Mouse (Mus musculus) embryo, embryonic 11.5 days (tissue): ENCODE data around the gene Trpc4.

ENCODE experiments used
- DNase-seq: peaks from one replicate; pipeline ENCODE4 v3.0.0-alpha.2; 2012; ENCODE audit warnings: low read depth, low spot score

Trpc4 gene

GRCm38 (mm10) chr3:54155639-54156315 is at the start of gene Trpc4:
Gene Trpc4 (plus strand): TSS chr3:54156035.
- DNase-seq: no peak

GRCm38 (mm10) chr3:54111489-54111888 is 44.3 kb upstream of the Trpc4 start:
- DNase-seq: no peak

- no peak for DNase-seq
Observed at GRCm38 (mm10) chr3:54135376-54135775, 20.5 kb upstream of the Trpc4 start.

GRCm38 (mm10) chr3:54141376-54141775 is 14.5 kb upstream of the Trpc4 start:
- DNase-seq: no peak

GRCm38 (mm10) chr3:54154844-54155638 is 794 bp upstream of the Trpc4 start:
- peak; percentile 27 for DNase-seq

GRCm38 (mm10) chr3:54156316-54157000 is 623 bp downstream of the Trpc4 start:
- DNase-seq: peak; percentile 5

- no peak for DNase-seq
Observed at GRCm38 (mm10) chr3:54170701-54171100, 14.9 kb downstream of the Trpc4 start.

- no peak for DNase-seq
Observed at GRCm38 (mm10) chr3:54177296-54177695, 21.5 kb downstream of the Trpc4 start.

GRCm38 (mm10) chr3:54190932-54191668 is 35.3 kb downstream of the Trpc4 start:
- no peak for DNase-seq

- DNase-seq: no peak
Observed at GRCm38 (mm10) chr3:54201231-54201630, 45.4 kb downstream of the Trpc4 start.

- no peak for DNase-seq
Observed at GRCm38 (mm10) chr3:54204386-54204785, 48.6 kb downstream of the Trpc4 start.

- DNase-seq: no peak
Observed at GRCm38 (mm10) chr3:54210112-54210511, 54.3 kb downstream of the Trpc4 start.

GRCm38 (mm10) chr3:54211441-54211840 is 55.6 kb downstream of the Trpc4 start:
- DNase-seq: no peak

GRCm38 (mm10) chr3:54222549-54222948 is 66.7 kb downstream of the Trpc4 start:
- no peak for DNase-seq

GRCm38 (mm10) chr3:54228463-54228862 is 72.6 kb downstream of the Trpc4 start:
- DNase-seq: no peak

- DNase-seq: no peak
Observed at GRCm38 (mm10) chr3:54238891-54239290, 83.1 kb downstream of the Trpc4 start.

- no peak for DNase-seq
Observed at GRCm38 (mm10) chr3:54239426-54239825, 83.6 kb downstream of the Trpc4 start.

GRCm38 (mm10) chr3:54243136-54243535 is 87.3 kb downstream of the Trpc4 start:
- DNase-seq: no peak

GRCm38 (mm10) chr3:54244729-54245465 is 89.1 kb downstream of the Trpc4 start:
- DNase-seq: no peak

- no peak for DNase-seq
Observed at GRCm38 (mm10) chr3:54246416-54246815, 90.6 kb downstream of the Trpc4 start.

- DNase-seq: no peak
Observed at GRCm38 (mm10) chr3:54249311-54249710, 93.5 kb downstream of the Trpc4 start.
